Mouse (Mus musculus) MEL (cell line): ENCODE data around the gene Cdk2ap2. TPM values are rescaled to one million over a fixed set of nuclear protein-coding genes. Genes with fewer than 3 reads are reported as not detected.
A peak's percentile ranks its signal among the peaks of the same experiment; 100 is the strongest.

Source experiments
- DNase-seq: peaks from one replicate; pipeline ENCODE4 v3.0.0; 2011; ENCODE audit warnings: low read depth, low spot score
- H3K27ac ChIP-seq: 2 replicates; pipeline ENCODE4 v1.5.1; 2012; ENCODE audit warnings: low read depth, mild to moderate bottlenecking, control low read depth, low read length, moderate library complexity; ENCODE audit not compliant: control insufficient read depth
- H3K27me3 ChIP-seq, 2 experiments: fragments of 150-350 bp in 1 of 2; sonication (generic) in 1 of 2; 2 replicates each; pipeline ENCODE4 v1.6.1; 2012; ENCODE audit warnings: low read length in 2 of 2, mild to moderate bottlenecking in 2 of 2, improper control_type of control experiment in 1 of 2, moderate library complexity in 1 of 2; ENCODE audit not compliant: insufficient read depth in 2 of 2, control insufficient read depth in 1 of 2
- H3K36me3 ChIP-seq, 2 experiments: 2 replicates each; pipeline ENCODE4 v1.6.1; 2012 to 2014; ENCODE audit warnings: low read length in 2 of 2, improper control_type of control experiment in 1 of 2, inconsistent platforms in 1 of 2, mild to moderate bottlenecking in 1 of 2; ENCODE audit not compliant: insufficient read depth in 2 of 2, control insufficient read depth in 1 of 2
- H3K4me1 ChIP-seq, 2 experiments: fragments of 150-350 bp in 1 of 2; sonication (generic) in 1 of 2; 2 replicates each; pipeline ENCODE4 v1.6.1; 2012; ENCODE audit warnings: low read length in 2 of 2, improper control_type of control experiment in 1 of 2, mild to moderate bottlenecking in 1 of 2; ENCODE audit not compliant: insufficient read depth in 2 of 2, control insufficient read depth in 1 of 2
- H3K4me3 ChIP-seq, 2 experiments: fragments of 150-350 bp in 1 of 2; sonication (generic) in 1 of 2; 2 replicates each; pipeline ENCODE4 v1.5.1; 2012; ENCODE audit warnings: low read depth in 2 of 2, low read length in 2 of 2, mild to moderate bottlenecking in 2 of 2, moderate library complexity in 2 of 2, control low read depth in 1 of 2, improper control_type of control experiment in 1 of 2; ENCODE audit not compliant: control insufficient read depth in 1 of 2, insufficient read depth in 1 of 2
- H3K79me2 ChIP-seq: 2 replicates; pipeline ENCODE4 v1.6.1; 2012; ENCODE audit warnings: mild to moderate bottlenecking, low read length, moderate library complexity; ENCODE audit not compliant: control insufficient read depth, poor library complexity, insufficient read depth
- H3K9ac ChIP-seq: 2 replicates; pipeline ENCODE4 v1.6.1; 2012; ENCODE audit warnings: low read depth, mild to moderate bottlenecking, control low read depth, low read length, moderate library complexity; ENCODE audit not compliant: control insufficient read depth, poor library complexity, severe bottlenecking
- H3K9me3 ChIP-seq: fragments of 150-350 bp; sonication (generic); replicated peaks from 2 replicates; pipeline ENCODE4 v1.6.1; 2012; ENCODE audit warnings: mild to moderate bottlenecking, low read length, improper control_type of control experiment, moderate library complexity; ENCODE audit not compliant: insufficient read depth
- CHD1 ChIP-seq: IDR thresholded peaks from 2 replicates; pipeline ENCODE4 v1.6.1; 2012; ENCODE audit warnings: low read depth, mild to moderate bottlenecking, inconsistent platforms, low read length, improper control_type of control experiment
- CTCF ChIP-seq, 3 experiments: IDR thresholded peaks in 2 of 3; conservative IDR thresholded peaks in 1 of 3; 2 replicates each; pipeline ENCODE4 v1.5.1; 2011 to 2012; ENCODE audit warnings: low read length in 3 of 3, low read depth in 2 of 3, mild to moderate bottlenecking in 2 of 3, improper control_type of control experiment in 1 of 3, inconsistent platforms in 1 of 3, mixed read lengths in 1 of 3, moderate library complexity in 1 of 3; ENCODE audit not compliant: control insufficient read depth in 1 of 3, insufficient read depth in 1 of 3, poor library complexity in 1 of 3, severe bottlenecking in 1 of 3
- ELF1 ChIP-seq: IDR thresholded peaks from 2 replicates; pipeline ENCODE4 v1.6.1; 2014; ENCODE audit warnings: low read depth, mild to moderate bottlenecking, inconsistent platforms, low read length, improper control_type of control experiment, moderate library complexity
- GABPA ChIP-seq: IDR thresholded peaks from 2 replicates; pipeline ENCODE4 v1.6.1; 2012; ENCODE audit warnings: low read depth, mild to moderate bottlenecking, inconsistent platforms, low read length, improper control_type of control experiment, moderate library complexity
- HCFC1 ChIP-seq: IDR thresholded peaks from 2 replicates; pipeline ENCODE4 v1.6.1; 2012; ENCODE audit warnings: low read depth, mild to moderate bottlenecking, inconsistent platforms, low read length, improper control_type of control experiment, moderate library complexity
- KAT2A ChIP-seq: conservative IDR thresholded peaks from 2 replicates; pipeline ENCODE4 v1.6.1; 2012; ENCODE audit warnings: low read depth, low read length, improper control_type of control experiment, inconsistent platforms
- MAFK ChIP-seq: IDR thresholded peaks from 2 replicates; pipeline ENCODE4 v1.6.1; 2011; ENCODE audit warnings: low read depth, mild to moderate bottlenecking, low read length, improper control_type of control experiment, borderline replicate concordance
- MAX ChIP-seq: IDR thresholded peaks from 2 replicates; pipeline ENCODE4 v1.6.1; 2011; ENCODE audit warnings: low read length, improper control_type of control experiment
- MEF2A ChIP-seq: IDR thresholded peaks from 2 replicates; pipeline ENCODE4 v1.6.1; 2014; ENCODE audit warnings: low read depth, mild to moderate bottlenecking, inconsistent platforms, low read length, improper control_type of control experiment; ENCODE audit not compliant: poor library complexity, insufficient replicate concordance, severe bottlenecking; ENCODE audit errors: extremely low read depth
- MYC ChIP-seq: IDR thresholded peaks from 2 replicates; pipeline ENCODE4 v1.6.1; 2011; ENCODE audit warnings: low read depth, mild to moderate bottlenecking, low read length, improper control_type of control experiment, moderate library complexity
- NELFE ChIP-seq: IDR thresholded peaks from 2 replicates; pipeline ENCODE4 v1.6.1; 2011; ENCODE audit warnings: low read depth, low read length, improper control_type of control experiment
- NRF1 ChIP-seq: IDR thresholded peaks from 2 replicates; pipeline ENCODE4 v1.6.1; 2014; ENCODE audit warnings: low read depth, mild to moderate bottlenecking, inconsistent platforms, low read length, improper control_type of control experiment, moderate library complexity; ENCODE audit not compliant: poor library complexity, insufficient read depth, severe bottlenecking
- POLR2AphosphoS2 ChIP-seq: IDR thresholded peaks from 2 replicates; pipeline ENCODE4 v1.6.1; 2011; ENCODE audit warnings: low read length, improper control_type of control experiment
- POLR2AphosphoS5 ChIP-seq: IDR thresholded peaks from 2 replicates; pipeline ENCODE4 v1.6.1; 2012; ENCODE audit warnings: low read depth, borderline replicate concordance, mild to moderate bottlenecking, inconsistent platforms, low read length, moderate library complexity, mixed read lengths
- RCOR1 ChIP-seq: IDR thresholded peaks from 2 replicates; pipeline ENCODE4 v1.6.1; 2012; ENCODE audit warnings: low read depth, mild to moderate bottlenecking, inconsistent platforms, low read length, improper control_type of control experiment
- SIN3A ChIP-seq: IDR thresholded peaks from 2 replicates; pipeline ENCODE4 v1.6.1; 2012; ENCODE audit warnings: low read length, improper control_type of control experiment, inconsistent platforms
- SMC3 ChIP-seq: IDR thresholded peaks from 2 replicates; pipeline ENCODE4 v1.6.1; 2011; ENCODE audit warnings: low read depth, low read length, improper control_type of control experiment
- TBP ChIP-seq: IDR thresholded peaks from 2 replicates; pipeline ENCODE4 v1.8.0; 2011; ENCODE audit warnings: low read depth, low read length, improper control_type of control experiment
- TCF12 ChIP-seq: IDR thresholded peaks from 2 replicates; pipeline ENCODE4 v1.6.1; 2014; ENCODE audit warnings: low read depth, mild to moderate bottlenecking, inconsistent platforms, low read length, improper control_type of control experiment, moderate library complexity
- UBTF ChIP-seq: IDR thresholded peaks from 2 replicates; pipeline ENCODE4 v1.6.1; 2012; ENCODE audit warnings: low read depth, mild to moderate bottlenecking, inconsistent platforms, low read length, improper control_type of control experiment, moderate library complexity, borderline replicate concordance; ENCODE audit not compliant: insufficient read depth
- USF2 ChIP-seq, 2 experiments: IDR thresholded peaks; 2 replicates each; pipeline ENCODE4 v1.6.1; 2011 to 2012; ENCODE audit warnings: improper control_type of control experiment in 2 of 2, low read length in 2 of 2, borderline replicate concordance in 1 of 2, inconsistent platforms in 1 of 2, low read depth in 1 of 2, mild to moderate bottlenecking in 1 of 2; ENCODE audit not compliant: insufficient read depth in 1 of 2
- ZKSCAN1 ChIP-seq: IDR thresholded peaks from 2 replicates; pipeline ENCODE4 v1.6.1; 2012; ENCODE audit warnings: low read depth, mild to moderate bottlenecking, inconsistent platforms, low read length, improper control_type of control experiment, moderate library complexity
- ZNF384 ChIP-seq: IDR thresholded peaks from 2 replicates; pipeline ENCODE4 v1.6.1; 2012; ENCODE audit warnings: low read depth, mild to moderate bottlenecking, inconsistent platforms, low read length, improper control_type of control experiment
- polyA plus RNA-seq, 2 experiments: library from polyadenylated mRNA; stranded (reverse) in 1 of 2; unstranded in 1 of 2; fragments of >175 nt in 1 of 2; fragments of >200 nt in 1 of 2; gene quantifications; 2 replicates each; pipeline versions ENCODE4 v1.2.1 to v1.2.4; 2012; ENCODE audit warnings: low replicate concordance in 2 of 2, low read depth in 1 of 2; ENCODE audit not compliant: insufficient read length in 2 of 2, insufficient read depth in 1 of 2, missing spikeins in 1 of 2
- total RNA-seq: library from RNA; depleted of rRNA; stranded (reverse); fragments of 300-350 nt; gene quantifications from 2 replicates; pipeline ENCODE4 v1.2.3, GENCODE M21; 2012

The Cdk2ap2 gene
- total and polyA plus RNA-seq, 3 experiments: 53.5 to 97.6 TPM; not detected in 1

- TF ChIP-seq NRF1: no peak
- TF ChIP-seq GABPA: no peak
- no peak for TF ChIP-seq MAFK
- TF ChIP-seq USF2 (IDR thresholded peaks at IDR 0.05; ENCODE audit: borderline replicate concordance in 1 of 2, insufficient read depth in 1 of 2, low read depth in 1 of 2, low read length in 2 of 2): no peak
- TF ChIP-seq MEF2A: no peak
- TF ChIP-seq ZKSCAN1: no peak
- TF ChIP-seq UBTF: no peak
- TF ChIP-seq TBP: no peak
- no peak for TF ChIP-seq POLR2AphosphoS5
- no peak overlapping the region for H3K4me3 ChIP-seq
- no peak overlapping the region for H3K27ac ChIP-seq
- H3K9me3 ChIP-seq: no peaks in the 10 kb centered on the region
- H3K9ac ChIP-seq: no peak overlapping the region
- H3K4me1 ChIP-seq: peaks cover 0 to 5% of the 10 kb centered on the region in 2 experiments; a peak in 1 of 4 replicates
- H3K27me3 ChIP-seq: peaks cover 2 to 3% of the 10 kb centered on the region in 2 experiments; a peak in 3 of 4 replicates
- peak; percentile 14 for DNase-seq
- H3K36me3 ChIP-seq: no peaks in the 10 kb centered on the region
- no peaks in the 10 kb centered on the region for H3K79me2 ChIP-seq
Measured at GRCm38 (mm10) chr19:4079594-4079993, 17.4 kb upstream of the Cdk2ap2 start.

- Histone ChIP-seq H3K9me3 (no peaks in the 10 kb centered on the region), H3K9ac (no peak overlapping the region), H3K4me3 (no peak overlapping the region), H3K36me3 (no peaks in the 10 kb centered on the region), H3K27ac (no peak overlapping the region), H3K79me2 (no peaks in the 10 kb centered on the region), H3K27me3 (peaks cover 2 to 3% of the 10 kb centered on the region in 2 experiments; a peak in 3 of 4 replicates), H3K4me1 (peaks cover 0 to 5% of the 10 kb centered on the region in 2 experiments; a peak in 1 of 4 replicates)
- no peak for DNase-seq
- TF ChIP-seq KAT2A: no peak
- TF ChIP-seq CHD1: no peak
- no peak for TF ChIP-seq ELF1
- TF ChIP-seq MAFK: no peak
- TF ChIP-seq SMC3: peak; percentile 37; the same call in 1 of the 2 replicates
- no peak for TF ChIP-seq MAX
- TF ChIP-seq SIN3A: no peak
- no peak for TF ChIP-seq NELFE
- peak in 2 of 3 experiments; percentile 28 to 29; a peak in 4 of 6 replicates for TF ChIP-seq CTCF (IDR thresholded peaks at IDR 0.05 in 2 of 3, conservative IDR thresholded peaks at IDR 0.05 in 1 of 3; ENCODE audit: control insufficient read depth in 1 of 3, insufficient read depth in 1 of 3, low read depth in 2 of 3, low read length in 3 of 3, poor library complexity in 1 of 3, severe bottlenecking in 1 of 3)
- TF ChIP-seq POLR2AphosphoS2: no peak
- no peak for TF ChIP-seq HCFC1
- no peak for TF ChIP-seq MYC
- TF ChIP-seq RCOR1: no peak
- no peak for TF ChIP-seq ZNF384
- TF ChIP-seq TCF12: no peak
Measured at GRCm38 (mm10) chr19:4080511-4081009, 16.4 kb upstream of the Cdk2ap2 start.
